Mouse (Mus musculus): ENCODE results near the gene Mpp6. TPM values are rescaled to one million over a fixed set of nuclear protein-coding genes. Genes with fewer than 3 reads are reported as not detected.
A peak's percentile ranks its signal among the peaks of the same experiment; 100 is the strongest.

Gene Mpp6
- polyA plus RNA-seq (2016; fragmentation: Nextera tagmentation; extraction: Ambion mirVana), result 69.6 and 77.5 TPM in 2 replicates

GRCm38 (mm10) chr6:50109757-50110378, at the start of gene Mpp6:
Gene Mpp6 (plus strand): TSS chr6:50110241.
- H3K4me1 ChIP-seq, result peaks cover 8% of the 10 kb centered on the region
- H3K4me2 ChIP-seq (replicated peaks), result peak within 1 kb of the TSS; percentile 71
- peak within 1 kb of the TSS; percentile 80 for H3K27ac ChIP-seq
- H3K27me3 ChIP-seq, result no peaks in the 10 kb centered on the region
- H3K36me3 ChIP-seq, result no peaks in the 10 kb centered on the region
- WGBS, result under 1% methylated on average over 54 of the region's 74 CpGs
- H3K4me3 ChIP-seq, result peak within 1 kb of the TSS; percentile 81
- no peaks in the 10 kb centered on the region for H3K9me3 ChIP-seq
- peak; percentile 87 for ATAC-seq (ENCODE audit: insufficient number of reproducible peaks, insufficient read depth, low FRiP score, low TSS enrichment)
- peak within 1 kb of the TSS; percentile 88 for H3K9ac ChIP-seq

- Histone ChIP-seq H3K4me1 (no peaks in the 10 kb centered on the region), H3K4me2 (replicated peaks) (no peak overlapping the region), H3K27ac (no peak overlapping the region), H3K9me3 (no peaks in the 10 kb centered on the region), H3K27me3 (no peaks in the 10 kb centered on the region), H3K4me3 (no peak overlapping the region), H3K36me3 (no peaks in the 10 kb centered on the region), H3K9ac (no peak overlapping the region)
- 76% methylated on average over 6 of the region's 6 CpGs for WGBS
- no peak for ATAC-seq (ENCODE audit: insufficient number of reproducible peaks, insufficient read depth, low FRiP score, low TSS enrichment)
These were observed 43.9 kb upstream of the Mpp6 start for GRCm38 (mm10) chr6:50066172-50066571.

GRCm38 (mm10) chr6:50068490-50068889, 41.6 kb upstream of the Mpp6 start:
- ATAC-seq (ENCODE audit: insufficient number of reproducible peaks, insufficient read depth, low FRiP score, low TSS enrichment), result no peak
- Histone ChIP-seq H3K4me3 (no peak overlapping the region), H3K4me1 (no peaks in the 10 kb centered on the region), H3K36me3 (no peaks in the 10 kb centered on the region), H3K9ac (no peak overlapping the region), H3K27ac (no peak overlapping the region), H3K4me2 (replicated peaks) (no peak overlapping the region), H3K27me3 (no peaks in the 10 kb centered on the region), H3K9me3 (no peaks in the 10 kb centered on the region)

- H3K9ac ChIP-seq, result no peak overlapping the region
- H3K27ac ChIP-seq, result no peak overlapping the region
- no peaks in the 10 kb centered on the region for H3K9me3 ChIP-seq
- no peaks in the 10 kb centered on the region for H3K4me1 ChIP-seq
- ATAC-seq (ENCODE audit: insufficient number of reproducible peaks, insufficient read depth, low FRiP score, low TSS enrichment), result no peak
- H3K4me2 ChIP-seq (replicated peaks), result no peak overlapping the region
- H3K36me3 ChIP-seq, result no peaks in the 10 kb centered on the region
- WGBS, result 84% methylated on average over 3 of the region's 3 CpGs
- no peak overlapping the region for H3K4me3 ChIP-seq
- no peaks in the 10 kb centered on the region for H3K27me3 ChIP-seq
These were observed 34.8 kb upstream of the Mpp6 start for GRCm38 (mm10) chr6:50075248-50075647.

- Histone ChIP-seq H3K36me3 (no peaks in the 10 kb centered on the region), H3K9me3 (no peaks in the 10 kb centered on the region), H3K4me2 (replicated peaks) (no peak overlapping the region), H3K27ac (no peak overlapping the region), H3K27me3 (no peaks in the 10 kb centered on the region), H3K4me1 (no peaks in the 10 kb centered on the region), H3K4me3 (no peak overlapping the region), H3K9ac (no peak overlapping the region)
- 50% methylated on average over 2 of the region's 2 CpGs for WGBS
- no peak for ATAC-seq (ENCODE audit: insufficient number of reproducible peaks, insufficient read depth, low FRiP score, low TSS enrichment)
These were observed 33.6 kb upstream of the Mpp6 start for GRCm38 (mm10) chr6:50076473-50076872.

GRCm38 (mm10) chr6:50080431-50080830, 29.6 kb upstream of the Mpp6 start:
- no peak for ATAC-seq (ENCODE audit: insufficient number of reproducible peaks, insufficient read depth, low FRiP score, low TSS enrichment)
- Histone ChIP-seq H3K4me3 (no peak overlapping the region), H3K9me3 (no peaks in the 10 kb centered on the region), H3K27ac (no peak overlapping the region), H3K4me2 (replicated peaks) (no peak overlapping the region), H3K27me3 (no peaks in the 10 kb centered on the region), H3K9ac (no peak overlapping the region), H3K36me3 (no peaks in the 10 kb centered on the region), H3K4me1 (no peaks in the 10 kb centered on the region)
- 64% methylated on average over 7 of the region's 7 CpGs for WGBS

GRCm38 (mm10) chr6:50085206-50085605, 24.8 kb upstream of the Mpp6 start:
- H3K9me3 ChIP-seq, result no peaks in the 10 kb centered on the region
- H3K4me2 ChIP-seq (replicated peaks), result no peak overlapping the region
- H3K27ac ChIP-seq, result no peak overlapping the region
- no peaks in the 10 kb centered on the region for H3K36me3 ChIP-seq
- no peaks in the 10 kb centered on the region for H3K27me3 ChIP-seq
- ATAC-seq (ENCODE audit: insufficient number of reproducible peaks, insufficient read depth, low FRiP score, low TSS enrichment), result no peak
- H3K9ac ChIP-seq, result no peak overlapping the region
- H3K4me1 ChIP-seq, result no peaks in the 10 kb centered on the region
- no peak overlapping the region for H3K4me3 ChIP-seq
- WGBS, result 74% methylated on average over 4 of the region's 4 CpGs

- ATAC-seq (ENCODE audit: insufficient number of reproducible peaks, insufficient read depth, low FRiP score, low TSS enrichment), result no peak
- no peak overlapping the region for H3K4me2 ChIP-seq (replicated peaks)
- no peak overlapping the region for H3K4me3 ChIP-seq
- H3K4me1 ChIP-seq, result no peaks in the 10 kb centered on the region
- H3K9ac ChIP-seq, result no peak overlapping the region
- WGBS, result 80% methylated on average over 5 of the region's 5 CpGs
- no peaks in the 10 kb centered on the region for H3K27me3 ChIP-seq
- H3K9me3 ChIP-seq, result no peaks in the 10 kb centered on the region
- no peaks in the 10 kb centered on the region for H3K36me3 ChIP-seq
- H3K27ac ChIP-seq, result no peak overlapping the region
These were observed 20.7 kb upstream of the Mpp6 start for GRCm38 (mm10) chr6:50089333-50089732.

- Histone ChIP-seq H3K4me2 (replicated peaks) (no peak overlapping the region), H3K4me3 (no peak overlapping the region), H3K9ac (no peak overlapping the region), H3K9me3 (no peaks in the 10 kb centered on the region), H3K27ac (no peak overlapping the region), H3K27me3 (no peaks in the 10 kb centered on the region), H3K4me1 (no peaks in the 10 kb centered on the region), H3K36me3 (no peaks in the 10 kb centered on the region)
- WGBS, result 79% methylated on average over 7 of the region's 7 CpGs
- no peak for ATAC-seq (ENCODE audit: insufficient number of reproducible peaks, insufficient read depth, low FRiP score, low TSS enrichment)
These were observed 19.8 kb upstream of the Mpp6 start for GRCm38 (mm10) chr6:50090221-50090620.

GRCm38 (mm10) chr6:50091462-50092154, 18.4 kb upstream of the Mpp6 start:
- 82% methylated on average over 7 of the region's 7 CpGs for WGBS
- Histone ChIP-seq H3K4me2 (replicated peaks) (no peak overlapping the region), H3K27ac (no peak overlapping the region)

GRCm38 (mm10) chr6:50109201-50109756, 762 bp upstream of the Mpp6 start:
- Histone ChIP-seq H3K4me3 (peak overlapping the region; percentile 81), H3K4me1 (peaks cover 8% of the 10 kb centered on the region), H3K4me2 (replicated peaks) (peak overlapping the region; percentile 71), H3K36me3 (no peaks in the 10 kb centered on the region), H3K9ac (peak overlapping the region; percentile 88), H3K27me3 (no peaks in the 10 kb centered on the region), H3K27ac (no peak overlapping the region), H3K9me3 (no peaks in the 10 kb centered on the region)
- WGBS, result 4% methylated on average over 15 of the region's 15 CpGs
- no peak for ATAC-seq (ENCODE audit: insufficient number of reproducible peaks, insufficient read depth, low FRiP score, low TSS enrichment)

More at GRCm38 (mm10) chr6:50091462-50092154, 18.4 kb upstream of the Mpp6 start:
- no peaks in the 10 kb centered on the region for H3K9me3 ChIP-seq
- H3K4me3 ChIP-seq, result no peak overlapping the region
- no peaks in the 10 kb centered on the region for H3K36me3 ChIP-seq
- no peak overlapping the region for H3K9ac ChIP-seq
- ATAC-seq (ENCODE audit: insufficient number of reproducible peaks, insufficient read depth, low FRiP score, low TSS enrichment), result no peak
- H3K4me1 ChIP-seq, result no peaks in the 10 kb centered on the region
- H3K27me3 ChIP-seq, result no peaks in the 10 kb centered on the region

GRCm38 (mm10) chr6:50110379-50110941, 419 bp downstream of the Mpp6 start:
- Histone ChIP-seq H3K4me1 (peaks cover 8% of the 10 kb centered on the region), H3K27me3 (no peaks in the 10 kb centered on the region), H3K4me3 (peak overlapping the region; percentile 81), H3K4me2 (replicated peaks) (peak overlapping the region; percentile 71), H3K9ac (peak overlapping the region; percentile 88), H3K36me3 (no peaks in the 10 kb centered on the region), H3K9me3 (no peaks in the 10 kb centered on the region), H3K27ac (peak overlapping the region; percentile 80)
- no peak; the same call in none of the 2 replicates for ATAC-seq (ENCODE audit: insufficient number of reproducible peaks, insufficient read depth, low FRiP score, low TSS enrichment)
- WGBS, result under 1% methylated on average over 53 of the region's 72 CpGs

Data from embryonic facial prominence, embryonic 12.5 days (tissue).